Mouse (Mus musculus): ENCODE measurements around the gene Sptlc3. TPM values are rescaled to one million over a fixed set of nuclear protein-coding genes. Genes with fewer than 3 reads are reported as not detected.

Gene Sptlc3
- polyA plus RNA-seq, 1 experiment from 2014 or later = not detected

DNA sequence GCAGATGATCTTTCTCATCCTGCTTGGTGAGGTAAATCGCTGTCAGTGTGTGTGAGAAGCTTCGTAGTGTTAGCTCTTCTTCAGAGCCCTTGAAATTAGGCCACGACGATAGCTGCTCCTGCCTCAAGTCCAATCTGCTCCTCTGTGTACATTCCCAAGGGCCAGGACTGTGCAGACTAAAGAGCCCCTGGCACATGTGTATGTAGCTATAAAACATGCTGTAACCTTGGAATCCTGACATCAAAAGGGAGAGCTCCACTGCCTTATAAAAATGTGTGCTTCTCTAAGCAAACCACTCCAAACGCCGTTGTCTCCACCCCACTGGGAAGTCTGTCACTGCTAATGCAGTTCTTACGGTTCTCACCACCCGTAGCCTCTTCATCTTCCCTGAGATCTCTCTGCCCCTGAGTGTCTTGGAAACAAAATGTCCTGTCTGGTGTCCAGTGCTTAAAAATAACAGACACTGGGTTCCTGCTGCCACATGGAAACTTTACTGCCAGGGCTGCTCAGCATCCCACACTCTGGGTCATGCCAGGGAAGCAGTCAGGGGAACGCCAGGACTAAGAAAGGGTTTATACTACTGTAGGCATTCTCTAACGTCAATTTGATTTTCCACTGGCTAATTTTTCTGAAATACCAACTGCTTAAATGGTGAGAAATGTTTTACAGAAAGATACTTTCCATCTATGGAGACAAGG is 118.8 kb downstream of the Sptlc3 start:
- no peaks in the 10 kb centered on the region for H3K9me3 ChIP-seq (ENCODE audit: control insufficient read depth, low read length)
- no peak for ATAC-seq (replicated peaks; ENCODE audit: low FRiP score)
- no peak overlapping the region for H3K4me3 ChIP-seq (ENCODE audit: low read depth, low read length)
- H3K27ac ChIP-seq (ENCODE audit: low read depth, low read length) = no peak overlapping the region
- no peak overlapping the region for H3K9ac ChIP-seq (ENCODE audit: low read depth, low read length)
- no peaks in the 10 kb centered on the region for H3K27me3 ChIP-seq (replicated peaks; ENCODE audit: control insufficient read depth, insufficient read depth, low read length)
- H3K4me1 ChIP-seq (replicated peaks; ENCODE audit: control insufficient read depth, insufficient read depth, low read length) = no peaks in the 10 kb centered on the region
- DNase-seq (ENCODE audit: low spot score) = no peak
- WGBS = 63% methylated on average over 10 of the region's 10 CpGs
- no peak overlapping the region for H3K4me2 ChIP-seq
- no peaks in the 10 kb centered on the region for H3K36me3 ChIP-seq (ENCODE audit: control insufficient read depth, insufficient read depth, low read length)

- 74% methylated on average over 1 of the region's 1 CpGs for WGBS
- ATAC-seq (replicated peaks; ENCODE audit: low FRiP score) (no peak), DNase-seq (ENCODE audit: low spot score) (no peak)
- Histone ChIP-seq H3K9me3 (ENCODE audit: control insufficient read depth, low read length) (no peaks in the 10 kb centered on the region), H3K27ac (ENCODE audit: low read depth, low read length) (no peak overlapping the region), H3K9ac (ENCODE audit: low read depth, low read length) (no peak overlapping the region), H3K4me1 (replicated peaks; ENCODE audit: control insufficient read depth, insufficient read depth, low read length) (no peaks in the 10 kb centered on the region), H3K4me2 (no peak overlapping the region), H3K36me3 (ENCODE audit: control insufficient read depth, insufficient read depth, low read length) (no peaks in the 10 kb centered on the region), H3K4me3 (ENCODE audit: low read depth, low read length) (no peak overlapping the region), H3K27me3 (replicated peaks; ENCODE audit: control insufficient read depth, insufficient read depth, low read length) (no peaks in the 10 kb centered on the region)
Measured at GRCm38 (mm10) chr2:139626496-139626895, 132.8 kb downstream of the Sptlc3 start.

GRCm38 (mm10) chr2:139628731-139629130 is 135.0 kb downstream of the Sptlc3 start:
- H3K9me3 ChIP-seq (ENCODE audit: control insufficient read depth, low read length) = no peaks in the 10 kb centered on the region
- no peaks in the 10 kb centered on the region for H3K27me3 ChIP-seq (replicated peaks; ENCODE audit: control insufficient read depth, insufficient read depth, low read length)
- no peak overlapping the region for H3K4me2 ChIP-seq
- H3K27ac ChIP-seq (ENCODE audit: low read depth, low read length) = no peak overlapping the region
- WGBS = 67% methylated on average over 4 of the region's 4 CpGs
- no peaks in the 10 kb centered on the region for H3K36me3 ChIP-seq (ENCODE audit: control insufficient read depth, insufficient read depth, low read length)
- DNase-seq (ENCODE audit: low spot score) (no peak), ATAC-seq (replicated peaks; ENCODE audit: low FRiP score) (no peak)
- H3K9ac ChIP-seq (ENCODE audit: low read depth, low read length) = no peak overlapping the region
- no peak overlapping the region for H3K4me3 ChIP-seq (ENCODE audit: low read depth, low read length)
- no peaks in the 10 kb centered on the region for H3K4me1 ChIP-seq (replicated peaks; ENCODE audit: control insufficient read depth, insufficient read depth, low read length)

DNA sequence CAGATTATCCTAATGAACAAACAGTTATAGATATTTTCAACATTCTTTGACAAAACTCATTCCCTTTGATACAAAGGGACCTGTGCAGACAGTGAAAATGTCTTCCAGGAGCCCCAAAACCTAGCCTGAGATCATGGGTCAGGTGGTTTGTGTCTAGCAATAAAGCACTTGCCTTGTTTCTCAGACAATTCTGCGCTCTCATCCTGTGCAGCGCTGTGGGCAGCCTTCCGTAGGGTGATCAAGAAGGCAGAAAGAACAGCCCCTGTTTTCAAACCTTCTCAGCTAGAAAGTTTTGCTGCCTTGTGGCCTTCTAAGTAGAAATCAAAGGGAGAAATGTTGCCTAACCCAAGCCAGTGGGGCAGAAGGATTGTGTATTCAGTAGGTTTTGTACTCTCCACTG is 135.9 kb downstream of the Sptlc3 start:
- 89% methylated on average over 3 of the region's 3 CpGs for WGBS

GRCm38 (mm10) chr2:139634506-139634905 is 140.8 kb downstream of the Sptlc3 start:
- H3K4me2 ChIP-seq = no peak overlapping the region
- WGBS = 70% methylated on average over 4 of the region's 4 CpGs
- DNase-seq (ENCODE audit: low spot score) = no peak
- H3K27me3 ChIP-seq (replicated peaks; ENCODE audit: control insufficient read depth, insufficient read depth, low read length) = no peaks in the 10 kb centered on the region
- H3K27ac ChIP-seq (ENCODE audit: low read depth, low read length) = no peak overlapping the region
- H3K36me3 ChIP-seq (ENCODE audit: control insufficient read depth, insufficient read depth, low read length) = no peaks in the 10 kb centered on the region
- no peak overlapping the region for H3K9ac ChIP-seq (ENCODE audit: low read depth, low read length)
- no peak for ATAC-seq (replicated peaks; ENCODE audit: low FRiP score)
- no peaks in the 10 kb centered on the region for H3K4me1 ChIP-seq (replicated peaks; ENCODE audit: control insufficient read depth, insufficient read depth, low read length)
- H3K4me3 ChIP-seq (ENCODE audit: low read depth, low read length) = no peak overlapping the region
- no peaks in the 10 kb centered on the region for H3K9me3 ChIP-seq (ENCODE audit: control insufficient read depth, low read length)

More for the DNA sequence above, 135.9 kb downstream of the Sptlc3 start:
- Histone ChIP-seq H3K27ac (ENCODE audit: low read depth, low read length) (no peak overlapping the region), H3K4me2 (no peak overlapping the region), H3K36me3 (ENCODE audit: control insufficient read depth, insufficient read depth, low read length) (no peaks in the 10 kb centered on the region), H3K4me1 (replicated peaks; ENCODE audit: control insufficient read depth, insufficient read depth, low read length) (no peaks in the 10 kb centered on the region), H3K27me3 (replicated peaks; ENCODE audit: control insufficient read depth, insufficient read depth, low read length) (no peaks in the 10 kb centered on the region), H3K4me3 (ENCODE audit: low read depth, low read length) (no peak overlapping the region), H3K9me3 (ENCODE audit: control insufficient read depth, low read length) (no peaks in the 10 kb centered on the region), H3K9ac (ENCODE audit: low read depth, low read length) (no peak overlapping the region)
- no peak for DNase-seq (ENCODE audit: low spot score)
- no peak for ATAC-seq (replicated peaks; ENCODE audit: low FRiP score)

- Histone ChIP-seq H3K9me3 (ENCODE audit: control insufficient read depth, low read length) (no peaks in the 10 kb centered on the region), H3K4me2 (no peak overlapping the region), H3K27ac (ENCODE audit: low read depth, low read length) (no peak overlapping the region), H3K9ac (ENCODE audit: low read depth, low read length) (no peak overlapping the region), H3K4me3 (ENCODE audit: low read depth, low read length) (no peak overlapping the region), H3K27me3 (replicated peaks; ENCODE audit: control insufficient read depth, insufficient read depth, low read length) (no peaks in the 10 kb centered on the region), H3K36me3 (ENCODE audit: control insufficient read depth, insufficient read depth, low read length) (no peaks in the 10 kb centered on the region), H3K4me1 (replicated peaks; ENCODE audit: control insufficient read depth, insufficient read depth, low read length) (no peaks in the 10 kb centered on the region)
- WGBS = 46% methylated on average over 2 of the region's 2 CpGs
- no peak for ATAC-seq (replicated peaks; ENCODE audit: low FRiP score)
- no peak for DNase-seq (ENCODE audit: low spot score)
Measured at GRCm38 (mm10) chr2:139637861-139638260, 144.1 kb downstream of the Sptlc3 start.

- DNase-seq (ENCODE audit: low spot score) (no peak), ATAC-seq (replicated peaks; ENCODE audit: low FRiP score) (no peak)
- H3K4me3 ChIP-seq (ENCODE audit: low read depth, low read length) = no peak overlapping the region
- no peak overlapping the region for H3K27ac ChIP-seq (ENCODE audit: low read depth, low read length)
- H3K36me3 ChIP-seq (ENCODE audit: control insufficient read depth, insufficient read depth, low read length) = no peaks in the 10 kb centered on the region
- H3K27me3 ChIP-seq (replicated peaks; ENCODE audit: control insufficient read depth, insufficient read depth, low read length) = no peaks in the 10 kb centered on the region
- no peaks in the 10 kb centered on the region for H3K9me3 ChIP-seq (ENCODE audit: control insufficient read depth, low read length)
- H3K4me1 ChIP-seq (replicated peaks; ENCODE audit: control insufficient read depth, insufficient read depth, low read length) = no peaks in the 10 kb centered on the region
- no peak overlapping the region for H3K9ac ChIP-seq (ENCODE audit: low read depth, low read length)
- WGBS = 53% methylated on average over 7 of the region's 7 CpGs
- H3K4me2 ChIP-seq = no peak overlapping the region
Measured at GRCm38 (mm10) chr2:139641757-139642385, 148.2 kb downstream of the Sptlc3 start.

DNA sequence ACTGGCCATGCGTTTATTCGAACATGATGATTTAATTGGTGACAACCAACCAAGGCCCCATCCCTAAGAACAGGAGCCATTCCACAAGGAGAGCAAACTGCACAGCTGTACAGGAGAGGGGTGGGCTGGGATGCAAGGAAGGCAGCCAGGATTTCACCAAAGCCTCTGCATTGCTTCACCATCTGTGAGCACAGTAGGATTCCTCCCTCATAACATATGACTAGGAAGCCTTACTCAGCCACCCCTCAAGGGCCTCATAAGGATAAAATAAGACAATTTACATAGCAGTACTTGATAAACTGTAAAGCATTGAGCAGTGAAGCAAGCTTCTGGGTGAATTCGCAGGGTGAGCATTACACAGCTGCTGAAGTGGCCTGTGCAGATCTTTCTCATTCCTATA is 155.8 kb downstream of the Sptlc3 start:
- H3K36me3 ChIP-seq (ENCODE audit: control insufficient read depth, insufficient read depth, low read length) = no peaks in the 10 kb centered on the region
- H3K4me1 ChIP-seq (replicated peaks; ENCODE audit: control insufficient read depth, insufficient read depth, low read length) = no peaks in the 10 kb centered on the region
- ATAC-seq (replicated peaks; ENCODE audit: low FRiP score) = no peak
- no peak overlapping the region for H3K4me3 ChIP-seq (ENCODE audit: low read depth, low read length)
- no peak overlapping the region for H3K4me2 ChIP-seq
- no peaks in the 10 kb centered on the region for H3K9me3 ChIP-seq (ENCODE audit: control insufficient read depth, low read length)
- H3K27ac ChIP-seq (ENCODE audit: low read depth, low read length) = no peak overlapping the region
- WGBS = 78% methylated on average over 3 of the region's 3 CpGs
- no peak for DNase-seq (ENCODE audit: low spot score)
- H3K9ac ChIP-seq (ENCODE audit: low read depth, low read length) = no peak overlapping the region
- H3K27me3 ChIP-seq (replicated peaks; ENCODE audit: control insufficient read depth, insufficient read depth, low read length) = no peaks in the 10 kb centered on the region

- Histone ChIP-seq H3K4me2 (no peak overlapping the region), H3K9me3 (ENCODE audit: control insufficient read depth, low read length) (no peaks in the 10 kb centered on the region), H3K4me1 (replicated peaks; ENCODE audit: control insufficient read depth, insufficient read depth, low read length) (no peaks in the 10 kb centered on the region), H3K36me3 (ENCODE audit: control insufficient read depth, insufficient read depth, low read length) (no peaks in the 10 kb centered on the region), H3K27me3 (replicated peaks; ENCODE audit: control insufficient read depth, insufficient read depth, low read length) (no peaks in the 10 kb centered on the region), H3K4me3 (ENCODE audit: low read depth, low read length) (no peak overlapping the region), H3K9ac (ENCODE audit: low read depth, low read length) (no peak overlapping the region), H3K27ac (ENCODE audit: low read depth, low read length) (no peak overlapping the region)
- 64% methylated on average over 4 of the region's 4 CpGs for WGBS
- no peak for ATAC-seq (replicated peaks; ENCODE audit: low FRiP score)
- DNase-seq (ENCODE audit: low spot score) = no peak
Measured at GRCm38 (mm10) chr2:139656750-139657149, 163.0 kb downstream of the Sptlc3 start.
